Mouse (Mus musculus): Measurements from ENCODE around the gene Cacna1c.

DNA sequence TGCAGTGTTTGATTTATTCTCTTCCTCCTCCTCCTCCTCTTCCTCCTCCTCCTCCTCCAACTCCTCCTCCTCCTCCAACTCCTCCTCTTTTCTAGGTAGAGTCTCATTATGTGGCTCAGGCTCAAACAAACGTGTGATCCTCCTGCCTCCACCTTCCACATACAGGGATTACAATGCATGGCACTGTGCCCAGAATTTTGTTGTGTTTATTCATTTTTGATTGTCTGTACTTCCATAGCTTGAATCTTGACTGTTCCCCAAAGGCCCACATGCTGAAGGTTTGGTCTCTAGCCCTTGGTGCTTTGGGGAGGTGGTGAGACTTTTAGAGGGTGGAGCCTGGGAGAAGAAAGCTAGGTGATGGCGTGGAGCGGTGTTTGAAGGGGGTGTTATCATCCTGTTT lies 383.7 kb downstream of the Cacna1c start:
- TF ChIP-seq CTCF (IDR thresholded peaks at IDR 0.05; ENCODE audit: borderline replicate concordance, extremely low read depth, insufficient read depth, insufficient read length) (no peak), POLR2A (IDR thresholded peaks at IDR 0.05; ENCODE audit: borderline replicate concordance, extremely low read depth, insufficient read depth, insufficient read length, poor library complexity, severe bottlenecking) (no peak)
